Mouse (Mus musculus): Measurements from ENCODE around the gene Eef1g.

DNA sequence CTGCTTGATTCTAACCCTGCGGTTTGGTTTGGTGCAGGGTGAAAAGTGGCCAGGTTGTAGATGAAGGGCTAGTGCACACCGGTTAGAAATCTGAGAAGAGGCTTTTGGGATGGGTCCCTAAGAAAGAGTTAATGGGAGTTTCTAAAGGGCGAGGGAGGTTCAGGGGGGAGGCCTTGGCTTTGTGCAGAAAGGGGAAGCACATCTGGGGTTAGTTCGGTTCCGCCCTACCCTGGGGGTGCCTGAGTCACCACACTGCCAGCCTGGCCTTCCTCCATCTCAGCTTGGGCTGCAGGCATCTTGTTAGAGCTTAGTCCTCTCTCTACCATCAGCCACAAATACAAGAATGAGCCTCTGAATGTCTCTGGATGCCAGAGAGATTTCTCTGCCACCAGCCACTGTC is 13.9 kb downstream of the Eef1g start:
- TF ChIP-seq POLR2A (IDR thresholded peaks at IDR 0.05; ENCODE audit: low read depth, low read length) (no peak), CTCF (IDR thresholded peaks at IDR 0.05; ENCODE audit: extremely low read depth, insufficient read depth, insufficient read length, insufficient replicate concordance) (no peak)
